Mouse (Mus musculus): ENCODE results near the gene Rab17. TPM values are rescaled to one million over a fixed set of nuclear protein-coding genes. Genes with fewer than 3 reads are reported as not detected.

Rab17 gene
- not detected for total RNA-seq (2021)
- long read RNA-seq, experiment 1, result 0 reads
- long read RNA-seq, experiment 2, result 0 reads

DNA sequence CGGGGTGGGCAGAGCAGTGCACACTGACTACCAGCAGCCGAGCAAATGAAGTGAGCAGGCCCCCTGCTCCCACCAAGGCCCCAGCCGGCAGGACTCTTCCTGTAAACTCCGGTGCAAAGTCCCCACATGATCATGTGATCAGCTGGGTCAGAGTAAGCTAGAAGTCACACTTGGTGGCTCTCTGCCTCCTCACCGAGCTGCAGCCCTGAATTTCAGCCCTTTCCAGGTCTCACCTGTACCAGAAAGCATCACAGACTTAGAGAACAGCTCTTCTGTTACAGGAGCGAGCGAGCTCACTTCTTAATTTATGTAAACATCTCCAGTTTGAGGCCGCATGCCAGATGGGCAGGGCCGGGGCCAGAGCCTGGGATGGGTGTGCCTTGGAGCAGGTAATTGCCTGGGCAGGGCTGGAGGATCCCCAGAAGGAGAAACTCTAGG is at the start of gene Rab17:
Gene Rab17, minus strand, starts transcription at position 315 of the 438 bp plus-strand sequence.
- no peak for TF ChIP-seq CTCF (IDR thresholded peaks at IDR 0.05)
- Histone ChIP-seq H3K4me3 (no peak within 1 kb of the TSS), H3K27ac (no peak within 1 kb of the TSS)
- DNase-seq, result no peak
- intact Hi-C loops (cut with DNase I), result no loop called here

DNA sequence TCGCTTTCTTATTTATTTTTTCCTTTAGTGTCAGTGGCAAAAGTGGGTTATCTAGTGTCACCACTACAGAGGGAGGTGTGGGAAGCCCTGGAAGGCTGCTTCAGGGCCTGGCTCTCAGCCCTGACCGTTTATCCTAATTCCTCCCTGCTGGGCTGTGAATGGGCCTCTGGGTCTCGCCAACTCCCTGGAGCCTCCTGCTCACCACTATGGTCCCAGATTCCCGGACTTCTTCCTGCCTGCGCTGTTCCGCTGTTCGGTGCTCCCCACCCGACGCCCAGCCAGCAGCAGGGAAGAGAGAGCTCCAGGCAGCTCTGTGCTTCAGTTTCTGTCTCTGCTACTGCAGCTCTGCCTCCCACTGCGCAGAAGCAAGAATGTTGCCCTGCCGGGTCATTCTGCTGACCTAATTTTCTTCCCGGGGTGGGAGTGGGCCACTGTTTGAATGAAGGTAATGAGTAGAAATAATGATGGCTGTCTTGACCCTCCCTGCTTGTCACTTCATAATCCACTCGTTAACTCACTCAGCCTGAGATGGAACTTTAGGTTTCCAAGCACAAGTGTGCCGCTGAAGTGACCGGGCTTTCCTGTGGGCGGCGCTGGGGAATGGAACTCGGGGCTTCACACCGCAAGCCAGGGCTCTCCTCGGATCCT is 47.8 kb upstream of the Rab17 start:
- Histone ChIP-seq H3K27ac (peak overlapping the region; percentile 82), H3K4me3 (peak overlapping the region; percentile 57)
- no peak; the same call in 1 of the 2 replicates for TF ChIP-seq CTCF (IDR thresholded peaks at IDR 0.05)
- intact Hi-C loops (cut with DNase I), result loop anchor here (5.0 kb wide), 1 partner anchor 35 kb away; no protein-coding TSS in a partner anchor
- DNase-seq, result peak; percentile 68

DNA sequence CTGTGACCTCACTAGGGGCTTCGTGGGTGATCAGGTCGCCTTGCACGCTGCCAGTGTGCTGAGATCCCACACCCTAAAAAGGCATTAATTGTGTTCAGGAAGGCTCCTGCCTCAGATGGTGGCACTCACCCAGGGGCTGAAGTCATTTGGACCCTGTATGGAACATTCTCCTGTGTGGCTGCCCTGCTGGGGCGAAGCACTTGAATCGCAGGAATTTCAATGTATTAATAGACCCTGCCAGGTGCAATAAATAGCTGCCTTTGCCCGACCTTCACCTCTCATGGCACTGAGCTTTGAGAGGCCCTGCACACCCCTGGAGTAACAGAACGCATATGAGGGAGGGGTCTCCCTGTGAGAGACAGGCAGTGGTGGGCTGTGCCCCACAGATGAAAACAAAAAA is 46.1 kb upstream of the Rab17 start:
- no peak overlapping the region for H3K4me3 ChIP-seq
- intact Hi-C loops (cut with DNase I), result loop anchor here (5.0 kb wide), 1 partner anchor 33 kb away; no protein-coding TSS in a partner anchor
- H3K27ac ChIP-seq, result peak overlapping the region; percentile 82
- no peak for TF ChIP-seq CTCF (IDR thresholded peaks at IDR 0.05)
- DNase-seq, result peak; percentile 69

DNA sequence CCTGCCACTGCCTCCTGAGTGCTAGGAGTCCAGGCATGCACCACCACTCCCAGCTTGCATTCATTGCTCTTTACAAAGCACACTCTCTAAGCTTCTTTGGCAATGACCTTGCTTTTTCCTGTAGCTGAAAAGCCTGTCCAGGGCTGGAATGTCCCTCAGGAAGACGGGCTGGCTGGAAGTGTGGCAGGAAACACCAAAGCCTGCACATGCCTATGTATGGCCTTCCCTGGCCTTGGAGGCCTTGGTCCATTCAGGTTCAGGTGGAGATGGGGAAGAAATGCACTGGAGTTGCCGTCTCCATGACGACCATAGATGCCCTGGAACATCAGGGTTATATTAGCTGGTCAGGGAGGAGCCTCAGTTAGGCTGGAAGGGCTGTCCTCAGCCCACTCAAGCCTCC is 44.3 kb upstream of the Rab17 start:
- Histone ChIP-seq H3K27ac (peak overlapping the region; percentile 90), H3K4me3 (no peak overlapping the region; the same call in 1 of the 2 replicates)
- intact Hi-C loops (cut with DNase I), result no loop called here
- DNase-seq, result no peak
- TF ChIP-seq CTCF (IDR thresholded peaks at IDR 0.05), result no peak

DNA sequence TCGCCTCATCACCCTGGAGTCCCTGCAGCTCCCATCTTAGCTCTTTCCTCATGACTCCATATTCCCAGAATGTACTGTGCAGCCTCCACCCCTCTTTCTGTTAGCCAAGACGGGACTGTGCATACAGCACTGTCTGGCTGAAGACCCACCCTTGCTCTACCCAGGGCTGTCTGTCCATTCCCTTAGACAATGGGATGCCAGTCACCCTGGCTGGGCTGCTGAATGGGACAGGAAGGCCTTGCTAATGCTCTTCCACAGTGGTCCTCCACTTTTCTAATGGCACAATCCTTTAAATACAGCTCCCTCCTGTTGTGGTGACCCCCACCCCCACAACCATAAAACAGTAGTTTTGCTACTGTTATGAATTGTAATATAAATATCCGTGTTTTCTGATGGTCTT is 41.9 kb upstream of the Rab17 start:
- DNase-seq, result no peak
- peak overlapping the region; percentile 90 for H3K27ac ChIP-seq
- H3K4me3 ChIP-seq, result no peak overlapping the region
- TF ChIP-seq CTCF (IDR thresholded peaks at IDR 0.05), result no peak
- intact Hi-C loops (cut with DNase I), result no loop called here

DNA sequence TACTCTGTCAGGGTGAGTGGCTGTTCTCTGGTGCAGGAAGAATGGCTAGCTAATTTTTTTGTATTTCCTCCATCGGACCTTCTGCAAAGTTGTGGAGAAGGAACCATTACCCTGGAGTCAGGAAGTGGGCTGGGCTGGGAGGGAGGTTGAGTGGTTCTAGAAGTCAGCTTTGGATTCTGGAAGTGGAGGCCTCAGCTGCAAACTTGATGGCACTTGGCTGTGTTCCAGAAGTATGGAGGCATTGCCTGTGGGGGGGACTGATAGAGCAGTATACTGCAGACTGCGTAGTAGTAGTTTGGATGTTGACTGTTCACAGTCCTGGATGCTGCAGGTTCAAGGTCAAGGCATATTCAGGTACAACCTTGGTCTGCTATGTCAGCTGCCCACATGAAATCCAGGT is 41.3 kb upstream of the Rab17 start:
- intact Hi-C loops (cut with DNase I), result no loop called here
- Histone ChIP-seq H3K4me3 (no peak overlapping the region), H3K27ac (peak overlapping the region; percentile 90)
- DNase-seq, result no peak
- no peak for TF ChIP-seq CTCF (IDR thresholded peaks at IDR 0.05)

DNA sequence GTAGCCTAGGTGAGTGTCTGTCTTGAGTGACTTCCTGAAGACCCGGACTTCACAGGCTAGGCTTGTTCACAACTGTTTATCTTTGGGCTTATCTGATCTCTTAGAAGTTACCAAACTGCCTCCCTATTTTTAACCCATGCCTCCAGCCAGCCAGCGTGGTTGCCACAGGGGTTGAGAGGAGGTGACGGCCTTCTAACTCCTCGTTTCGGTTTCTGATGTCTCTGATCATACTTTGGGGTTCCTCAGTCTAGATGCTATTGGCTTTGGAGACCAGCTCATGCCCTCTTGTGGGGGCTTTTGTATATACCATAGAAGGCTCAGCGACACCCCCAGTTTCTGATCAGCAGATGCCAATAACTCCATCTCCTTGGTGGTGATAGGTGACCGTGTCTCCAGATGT is 40.8 kb upstream of the Rab17 start:
- intact Hi-C loops (cut with DNase I), result no loop called here
- Histone ChIP-seq H3K27ac (peak overlapping the region; percentile 90), H3K4me3 (peak overlapping the region; percentile 24; the same call in 1 of the 2 replicates)
- no peak for TF ChIP-seq CTCF (IDR thresholded peaks at IDR 0.05)
- peak; percentile 53 for DNase-seq

DNA sequence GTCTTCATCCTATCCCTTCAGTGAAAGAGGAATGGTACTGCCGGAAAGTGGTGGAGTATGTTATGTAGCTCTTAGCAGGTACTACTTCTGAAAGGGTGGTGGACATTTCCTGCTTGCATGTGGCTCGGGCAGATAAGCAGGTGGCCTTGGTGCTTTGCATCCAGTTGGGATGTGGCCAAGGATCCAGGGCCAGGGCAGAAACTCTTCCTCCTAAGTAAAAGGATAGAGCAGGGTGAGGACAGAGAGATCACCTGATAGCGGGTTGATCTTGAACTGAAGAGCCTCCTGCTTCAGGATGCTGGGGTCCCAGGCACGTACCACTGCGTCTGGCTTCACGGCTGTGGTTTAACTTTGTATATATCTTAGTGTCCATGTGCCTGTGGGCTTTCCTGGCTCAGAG is 39.8 kb upstream of the Rab17 start:
- no peak overlapping the region for H3K4me3 ChIP-seq
- intact Hi-C loops (cut with DNase I), result no loop called here
- peak overlapping the region; percentile 90 for H3K27ac ChIP-seq
- DNase-seq, result peak; percentile 58
- TF ChIP-seq CTCF (IDR thresholded peaks at IDR 0.05), result no peak

DNA sequence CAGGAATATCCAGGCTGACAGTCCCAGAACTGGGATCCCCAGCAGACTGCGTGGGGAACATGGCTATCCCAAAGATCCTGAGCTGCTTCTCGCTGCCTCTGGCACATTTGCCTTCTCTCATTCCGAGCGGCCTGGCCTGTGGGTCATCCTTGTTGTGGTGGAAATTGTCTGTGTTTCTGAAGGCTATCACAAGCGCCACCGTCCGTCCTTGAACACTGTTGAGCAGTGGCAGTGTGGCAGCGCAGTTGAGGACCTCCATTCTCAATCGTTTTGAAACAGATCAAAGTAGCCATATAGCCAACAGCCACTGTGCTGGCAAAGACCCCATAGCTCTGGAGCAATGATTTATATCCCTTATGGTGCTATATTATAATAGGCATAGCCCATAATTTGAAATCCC is 39.3 kb upstream of the Rab17 start:
- peak overlapping the region; percentile 90 for H3K27ac ChIP-seq
- TF ChIP-seq CTCF (IDR thresholded peaks at IDR 0.05), result no peak

DNA sequence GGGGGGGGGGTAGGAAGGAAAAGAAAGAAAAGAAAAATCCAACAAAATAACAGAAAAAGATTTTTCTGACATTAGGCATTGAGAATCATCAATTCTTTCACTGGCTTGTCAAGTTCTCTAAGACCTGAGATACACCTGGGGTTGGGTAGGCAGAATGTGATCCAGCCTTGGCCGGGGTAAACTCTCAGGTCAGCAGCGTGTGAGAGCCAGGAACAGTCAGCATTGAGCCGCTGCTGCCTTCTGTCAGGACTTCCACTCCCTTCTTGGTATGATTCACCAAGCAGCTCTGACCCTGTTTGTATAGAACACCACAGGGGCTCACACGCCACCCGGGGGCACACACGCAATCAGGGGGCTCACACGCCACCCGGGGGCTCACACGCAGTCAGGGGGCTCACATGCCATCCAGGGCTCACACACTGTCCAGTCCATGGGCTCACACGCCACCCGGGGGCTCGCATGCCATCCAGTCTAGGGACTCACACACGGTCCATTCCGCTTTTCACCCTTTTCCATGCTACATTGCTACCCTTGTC is 38.8 kb upstream of the Rab17 start:
- intact Hi-C loops (cut with DNase I), result no loop called here
- DNase-seq, result peak; percentile 74
- TF ChIP-seq CTCF (IDR thresholded peaks at IDR 0.05), result no peak
- Histone ChIP-seq H3K27ac (peak overlapping the region; percentile 90), H3K4me3 (peak overlapping the region; percentile 37)

More for the DNA sequence above, 39.3 kb upstream of the Rab17 start:
- intact Hi-C loops (cut with DNase I), result no loop called here
- no peak for DNase-seq
- peak overlapping the region; percentile 37 for H3K4me3 ChIP-seq

DNA sequence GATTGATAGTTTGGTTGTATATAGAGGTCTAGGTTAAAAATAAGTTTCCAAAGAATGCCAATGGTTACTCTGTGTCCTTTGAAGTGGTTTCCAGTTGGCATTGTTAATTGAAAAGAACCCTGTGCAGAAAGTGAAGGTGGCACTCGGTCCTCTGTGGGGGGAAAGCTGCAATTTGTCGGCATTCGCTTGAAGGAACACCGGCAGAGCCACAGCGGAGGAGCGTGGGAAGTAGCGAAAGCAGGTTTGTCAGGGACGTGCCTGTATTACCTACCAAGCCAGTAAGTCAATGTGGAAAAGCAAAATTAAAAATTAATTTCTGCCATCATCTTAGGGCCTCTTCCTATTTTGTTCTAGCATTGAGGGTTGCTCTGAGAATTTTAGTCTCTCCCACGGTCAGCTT is 37.2 kb upstream of the Rab17 start:
- no peak for DNase-seq
- intact Hi-C loops (cut with DNase I), result no loop called here
- peak overlapping the region; percentile 90 for H3K27ac ChIP-seq

DNA sequence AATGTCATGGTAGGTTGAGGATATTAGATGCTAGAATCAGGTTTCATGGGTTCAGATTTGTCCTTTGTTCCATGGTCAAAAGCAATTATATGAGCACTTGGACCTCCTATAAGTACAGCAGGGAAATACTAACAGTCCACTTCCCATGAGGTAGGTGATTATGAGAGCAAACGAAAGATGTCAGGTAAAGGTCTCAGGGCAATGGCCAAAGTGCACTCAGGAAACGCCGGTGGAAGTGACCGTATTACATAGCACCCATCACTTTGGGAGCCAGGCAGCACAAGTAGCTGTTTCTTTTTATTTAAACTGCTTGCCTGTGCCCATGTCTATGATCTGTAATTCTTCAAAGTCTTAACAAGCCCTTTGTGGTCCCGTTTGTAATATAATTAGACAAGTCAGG is 36.6 kb upstream of the Rab17 start:
- TF ChIP-seq CTCF (IDR thresholded peaks at IDR 0.05), result no peak
- Histone ChIP-seq H3K4me3 (no peak overlapping the region), H3K27ac (peak overlapping the region; percentile 90)
- DNase-seq, result no peak
- intact Hi-C loops (cut with DNase I), result no loop called here

More for the DNA sequence above, 37.2 kb upstream of the Rab17 start:
- peak overlapping the region; percentile 26; the same call in 1 of the 2 replicates for H3K4me3 ChIP-seq
- TF ChIP-seq CTCF (IDR thresholded peaks at IDR 0.05), result no peak

DNA sequence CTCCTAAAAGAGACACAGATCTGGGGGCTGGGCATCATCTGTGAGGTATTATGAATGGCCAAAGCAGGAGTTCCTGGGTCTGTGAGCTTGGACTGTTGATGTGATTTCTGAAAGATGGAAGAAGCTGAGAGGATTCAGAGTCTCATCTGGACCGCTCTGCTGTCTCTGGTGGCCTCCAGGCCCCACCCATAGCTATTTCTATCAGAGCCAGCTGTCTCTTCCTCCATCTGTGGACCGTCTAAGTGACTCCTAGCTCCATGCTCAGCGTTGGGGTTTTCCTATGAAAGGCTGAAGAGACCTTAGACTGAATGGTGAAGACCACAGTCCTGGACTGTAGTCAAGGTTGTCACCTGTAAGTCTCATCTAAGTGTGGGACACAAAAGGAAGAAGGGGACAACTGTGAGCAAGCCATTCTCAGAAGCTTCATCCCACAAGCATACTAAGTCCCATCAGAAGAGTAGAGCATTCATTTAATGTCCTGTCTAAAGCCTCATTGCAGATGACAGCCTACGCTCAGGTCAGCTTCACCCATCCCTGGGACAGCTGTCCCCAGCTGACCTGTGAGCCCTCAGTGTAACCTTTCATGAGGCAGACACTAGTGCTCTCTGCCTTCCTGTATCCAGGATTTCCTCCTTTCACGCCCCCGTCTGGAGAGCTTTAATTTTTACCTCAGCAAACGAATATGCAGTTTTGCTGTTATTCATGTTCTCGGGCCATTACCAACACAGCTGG is 34.2 kb upstream of the Rab17 start:
- intact Hi-C loops (cut with DNase I), result no loop called here
- H3K4me3 ChIP-seq, result peak overlapping the region; percentile 3
- no peak for TF ChIP-seq CTCF (IDR thresholded peaks at IDR 0.05)
- peak; percentile 59 for DNase-seq
- peak overlapping the region; percentile 97 for H3K27ac ChIP-seq
